Mouse (Mus musculus) heart, postnatal 0 days (tissue): ENCODE results near the gene 4930539E08Rik. TPM values are rescaled to one million over a fixed set of nuclear protein-coding genes. Genes with fewer than 3 reads are reported as not detected.

Experiments used
- ATAC-seq: fragments of 200-750 bp; cut with Nextera tagmentation; 2 replicates; pipeline ENCODE4 v1.8.0; 2017; ENCODE audit warnings: low read depth, moderate number of reproducible peaks, moderate library complexity; ENCODE audit not compliant: insufficient read depth
- DNase-seq: peaks from one replicate; pipeline ENCODE4 v3.0.0-alpha.2; 2016; ENCODE audit warnings: low spot score
- H3K27ac ChIP-seq: fragments of 300-500 bp; sonication (generic); 2 replicates; pipeline ENCODE4 v1.5.1; 2014; ENCODE audit warnings: low read depth, mild to moderate bottlenecking
- H3K27me3 ChIP-seq: fragments of 300-500 bp; sonication (generic); 2 replicates; pipeline ENCODE4 v1.6.1; 2014; ENCODE audit warnings: low read length, mixed read lengths; ENCODE audit not compliant: control insufficient read depth, insufficient read depth
- H3K36me3 ChIP-seq: fragments of 300-500 bp; sonication (generic); replicated peaks from 2 replicates; pipeline ENCODE4 v1.6.1; 2014; ENCODE audit warnings: low read length, mixed read lengths; ENCODE audit not compliant: control insufficient read depth, insufficient read depth
- H3K4me1 ChIP-seq: fragments of 300-500 bp; sonication (generic); 2 replicates; pipeline ENCODE4 v1.6.1; 2014; ENCODE audit warnings: antibody characterized with exemption; ENCODE audit not compliant: control insufficient read depth, insufficient read depth
- H3K4me2 ChIP-seq: fragments of 300-500 bp; sonication (generic); 2 replicates; pipeline ENCODE4 v1.6.1; 2014; ENCODE audit warnings: low read depth, mild to moderate bottlenecking, low read length, moderate library complexity
- H3K4me3 ChIP-seq: fragments of 300-500 bp; sonication (generic); 2 replicates; pipeline ENCODE4 v1.5.1; 2014; ENCODE audit warnings: low read depth, low read length
- H3K9ac ChIP-seq: fragments of 300-500 bp; sonication (generic); replicated peaks from 2 replicates; pipeline ENCODE4 v1.6.1; 2014; ENCODE audit warnings: low read depth, low read length, mixed read lengths
- H3K9me3 ChIP-seq: fragments of 300-500 bp; sonication (generic); replicated peaks from 2 replicates; pipeline ENCODE4 v1.6.1; 2016; ENCODE audit warnings: low read length; ENCODE audit not compliant: control insufficient read depth
- CTCF ChIP-seq: IDR thresholded peaks from 2 replicates; pipeline ENCODE4 v1.5.1; 2016; ENCODE audit warnings: antibody characterized with exemption, control low read depth, low read depth
- EP300 ChIP-seq: IDR thresholded peaks from 2 replicates; pipeline ENCODE4 v1.6.1; 2016; ENCODE audit warnings: antibody characterized with exemption, low read depth
- WGBS: fragments of 180-500 bp; shearing (Covaris S2); extraction: QIAGEN DNeasy Blood & Tissue Kit; methylation state at CpG from one replicate; pipeline ENCODE4 v1.1.7; 2014; 5-methylcytosine and 5-hydroxymethylcytosine counted together
- polyA plus RNA-seq: library from polyadenylated mRNA; unstranded; fragments of >200 nt; fragmentation: Nextera tagmentation; extraction: Ambion mirVana; gene quantifications from 2 replicates; pipeline ENCODE4 v1.2.1, GENCODE M21; 2015
- total RNA-seq: library from RNA; depleted of rRNA; stranded (reverse); fragments of >200 nt; gene quantifications from 2 replicates; pipeline ENCODE4 v1.2.3, GENCODE M21; 2014; ENCODE audit warnings: low replicate concordance

Gene 4930539E08Rik
- total and polyA plus RNA-seq, 2 experiments from 2014 or later = 0.03 TPM; not detected in 1

GRCm38 (mm10) chr17:28871831-28872230, 43.3 kb downstream of the 4930539E08Rik start:
- 70% methylated on average over 11 of the region's 11 CpGs for WGBS
- TF ChIP-seq CTCF = no peak
- TF ChIP-seq EP300 = no peak
- no peak overlapping the region for H3K27ac ChIP-seq
- no peaks in the 10 kb centered on the region for H3K9me3 ChIP-seq
- DNase-seq (no peak), ATAC-seq (no peak)
- no peak overlapping the region for H3K9ac ChIP-seq
- H3K4me2 ChIP-seq = no peak overlapping the region
- H3K27me3 ChIP-seq = no peaks in the 10 kb centered on the region
- no peak overlapping the region for H3K4me3 ChIP-seq
- peaks cover 4% of the 10 kb centered on the region; the same call in 1 of the 2 replicates for H3K4me1 ChIP-seq
- H3K36me3 ChIP-seq = no peaks in the 10 kb centered on the region

- Histone ChIP-seq H3K27ac (no peak overlapping the region), H3K27me3 (no peaks in the 10 kb centered on the region), H3K9me3 (no peaks in the 10 kb centered on the region), H3K4me1 (peaks cover 4% of the 10 kb centered on the region; the same call in 1 of the 2 replicates), H3K9ac (no peak overlapping the region), H3K4me3 (no peak overlapping the region), H3K36me3 (no peaks in the 10 kb centered on the region), H3K4me2 (no peak overlapping the region)
- TF ChIP-seq EP300 (no peak), CTCF (no peak)
- 64% methylated on average over 5 of the region's 5 CpGs for WGBS
- no peak for DNase-seq
- ATAC-seq = no peak
These were observed 44.7 kb downstream of the 4930539E08Rik start for GRCm38 (mm10) chr17:28870435-28870834.

- ATAC-seq (no peak), DNase-seq (no peak)
- H3K4me1 ChIP-seq = no peaks in the 10 kb centered on the region
- no peaks in the 10 kb centered on the region for H3K36me3 ChIP-seq
- no peaks in the 10 kb centered on the region for H3K9me3 ChIP-seq
- no peak overlapping the region for H3K4me2 ChIP-seq
- H3K27ac ChIP-seq = no peak overlapping the region
- 52% methylated on average over 9 of the region's 9 CpGs for WGBS
- no peak overlapping the region for H3K9ac ChIP-seq
- no peak for TF ChIP-seq EP300
- no peak for TF ChIP-seq CTCF
- no peak overlapping the region for H3K4me3 ChIP-seq
- no peaks in the 10 kb centered on the region for H3K27me3 ChIP-seq
These were observed 45.6 kb downstream of the 4930539E08Rik start for GRCm38 (mm10) chr17:28869412-28870110.

GRCm38 (mm10) chr17:28867381-28867780, 47.7 kb downstream of the 4930539E08Rik start:
- Histone ChIP-seq H3K27me3 (no peaks in the 10 kb centered on the region), H3K9me3 (no peaks in the 10 kb centered on the region), H3K4me2 (no peak overlapping the region), H3K27ac (no peak overlapping the region), H3K4me1 (no peaks in the 10 kb centered on the region), H3K36me3 (no peaks in the 10 kb centered on the region), H3K9ac (no peak overlapping the region), H3K4me3 (no peak overlapping the region)
- ATAC-seq (no peak), DNase-seq (no peak)
- 90% methylated on average over 4 of the region's 4 CpGs for WGBS
- TF ChIP-seq CTCF = no peak
- no peak for TF ChIP-seq EP300

GRCm38 (mm10) chr17:28866921-28867320, 48.2 kb downstream of the 4930539E08Rik start:
- no peaks in the 10 kb centered on the region for H3K4me1 ChIP-seq
- no peaks in the 10 kb centered on the region for H3K36me3 ChIP-seq
- no peak overlapping the region for H3K4me3 ChIP-seq
- TF ChIP-seq CTCF (no peak), EP300 (no peak)
- no peak overlapping the region for H3K4me2 ChIP-seq
- ATAC-seq (no peak), DNase-seq (no peak)
- no peaks in the 10 kb centered on the region for H3K9me3 ChIP-seq
- no peaks in the 10 kb centered on the region for H3K27me3 ChIP-seq
- no peak overlapping the region for H3K9ac ChIP-seq
- H3K27ac ChIP-seq = no peak overlapping the region

GRCm38 (mm10) chr17:28864464-28864863, 50.7 kb downstream of the 4930539E08Rik start:
- ATAC-seq (no peak), DNase-seq (no peak)
- WGBS = 59% methylated on average over 6 of the region's 6 CpGs
- Histone ChIP-seq H3K9me3 (no peaks in the 10 kb centered on the region), H3K4me1 (no peaks in the 10 kb centered on the region), H3K27ac (no peak overlapping the region), H3K4me2 (no peak overlapping the region), H3K4me3 (no peak overlapping the region), H3K9ac (no peak overlapping the region), H3K27me3 (no peaks in the 10 kb centered on the region), H3K36me3 (no peaks in the 10 kb centered on the region)
- TF ChIP-seq CTCF (no peak), EP300 (no peak)
